Mouse (Mus musculus): ENCODE measurements around the gene Trhde. TPM values are rescaled to one million over a fixed set of nuclear protein-coding genes. Genes with fewer than 3 reads are reported as not detected.

Gene Trhde
- not detected in 2 replicates for total RNA-seq (2014; fragmentation: Nextera tagmentation)
- 0.05 and 0.06 TPM in 2 replicates for total RNA-seq (2017)
- not detected in 2 replicates for polyA plus RNA-seq (2012)

DNA sequence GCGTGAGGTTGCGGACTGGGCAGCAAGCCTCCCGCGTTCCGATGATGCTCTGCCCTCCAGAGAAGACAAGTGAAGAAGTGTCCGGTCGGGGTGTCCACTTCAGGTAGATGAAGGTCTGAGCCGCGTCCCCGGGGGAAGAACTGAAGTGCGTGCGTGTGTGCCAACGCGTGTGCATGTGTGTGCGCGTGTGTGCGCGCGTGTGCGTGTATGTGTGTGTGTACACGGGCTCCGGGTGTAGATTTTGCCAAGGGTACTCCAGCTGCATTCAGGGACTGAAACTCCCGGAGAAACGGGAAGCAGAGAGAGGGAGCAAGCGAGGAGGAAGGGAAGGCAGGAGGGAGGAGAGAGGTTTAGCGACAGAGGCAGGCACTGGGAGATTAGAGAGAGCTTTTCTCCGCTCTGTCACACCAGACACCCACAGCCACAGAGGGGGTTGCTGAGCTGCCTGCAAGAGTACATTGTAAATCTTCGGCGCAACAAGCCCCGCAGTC lies at the start of gene Trhde:
Gene Trhde (minus strand): TSS at position 147 of the 491 bp plus-strand sequence.
- DNase-seq (ENCODE audit: low spot score) (no peak), ATAC-seq (ENCODE audit: extremely low read depth, insufficient number of reproducible peaks, low FRiP score, poor library complexity, severe bottlenecking) (no peak)
- Histone ChIP-seq H3K4me1 (ENCODE audit: insufficient read depth, low read depth, low read length) (no peaks in the 10 kb centered on the region), H3K9me3 (replicated peaks) (peaks cover 46% of the 10 kb centered on the region), H3K36me3 (replicated peaks) (no peaks in the 10 kb centered on the region), H3K27me3 (ENCODE audit: insufficient read depth, low read length) (no peaks in the 10 kb centered on the region), H3K4me3 (ENCODE audit: low read depth, low read length) (peak within 1 kb of the TSS; percentile 22; the same call in 1 of the 2 replicates)
- TF ChIP-seq GATA1 (IDR thresholded peaks at IDR 0.05; ENCODE audit: borderline replicate concordance, low read length) (no peak), CTCF (IDR thresholded peaks at IDR 0.05; ENCODE audit: low read depth, low read length) (no peak), GATA2 (IDR thresholded peaks at IDR 0.05; ENCODE audit: borderline replicate concordance, low read depth, low read length) (no peak), POLR2AphosphoS5 (IDR thresholded peaks at IDR 0.05; ENCODE audit: insufficient replicate concordance, low read depth, low read length) (no peak), TAL1 (conservative IDR thresholded peaks at IDR 0.05; ENCODE audit: low read depth, low read length) (no peak)

GRCm38 (mm10) chr10:114841966-114842365 lies 39.9 kb upstream of the Trhde start:
- H3K9me3 ChIP-seq (replicated peaks) = peaks cover 28% of the 10 kb centered on the region
- ATAC-seq (ENCODE audit: extremely low read depth, insufficient number of reproducible peaks, low FRiP score, poor library complexity, severe bottlenecking) (no peak; the same call in 1 of the 2 replicates), DNase-seq (ENCODE audit: low spot score) (no peak)
- H3K27me3 ChIP-seq (ENCODE audit: insufficient read depth, low read length) = no peaks in the 10 kb centered on the region
- TF ChIP-seq GATA1 (IDR thresholded peaks at IDR 0.05; ENCODE audit: borderline replicate concordance, low read length) (no peak), POLR2AphosphoS5 (IDR thresholded peaks at IDR 0.05; ENCODE audit: insufficient replicate concordance, low read depth, low read length) (no peak)
- no peaks in the 10 kb centered on the region for H3K36me3 ChIP-seq (replicated peaks)
- H3K4me1 ChIP-seq (ENCODE audit: insufficient read depth, low read depth, low read length) = no peaks in the 10 kb centered on the region
- no peak overlapping the region for H3K4me3 ChIP-seq (ENCODE audit: low read depth, low read length)

DNA sequence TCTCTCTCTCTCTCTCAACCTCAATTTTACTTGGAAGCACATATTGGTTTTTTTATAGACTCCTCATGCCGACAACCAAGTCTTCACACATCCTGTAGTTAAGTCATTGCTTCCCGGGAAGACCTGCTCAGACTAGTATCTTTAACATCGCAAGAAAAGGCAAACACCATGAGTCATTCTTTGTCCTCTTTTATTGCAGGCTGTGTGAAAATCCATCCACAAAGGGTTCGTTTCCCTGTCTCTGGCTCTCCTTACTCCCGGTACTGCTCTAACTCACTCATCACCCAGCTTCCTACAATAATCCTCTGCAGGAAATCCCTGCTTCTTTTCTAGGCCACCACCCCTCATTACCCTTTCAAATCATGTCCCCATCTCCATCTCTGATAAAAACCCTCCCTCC lies 39.3 kb upstream of the Trhde start:
- Histone ChIP-seq H3K9me3 (replicated peaks) (peaks cover 27% of the 10 kb centered on the region), H3K4me3 (ENCODE audit: low read depth, low read length) (no peak overlapping the region), H3K4me1 (ENCODE audit: insufficient read depth, low read depth, low read length) (no peaks in the 10 kb centered on the region), H3K27me3 (ENCODE audit: insufficient read depth, low read length) (no peaks in the 10 kb centered on the region), H3K36me3 (replicated peaks) (no peaks in the 10 kb centered on the region)
- DNase-seq (ENCODE audit: low spot score) = no peak
- TF ChIP-seq GATA2 (IDR thresholded peaks at IDR 0.05; ENCODE audit: borderline replicate concordance, low read depth, low read length) (no peak), GATA1 (IDR thresholded peaks at IDR 0.05; ENCODE audit: borderline replicate concordance, low read length) (no peak), POLR2AphosphoS5 (IDR thresholded peaks at IDR 0.05; ENCODE audit: insufficient replicate concordance, low read depth, low read length) (no peak), CTCF (IDR thresholded peaks at IDR 0.05; ENCODE audit: low read depth, low read length) (no peak), TAL1 (conservative IDR thresholded peaks at IDR 0.05; ENCODE audit: low read depth, low read length) (no peak)
- ATAC-seq (ENCODE audit: extremely low read depth, insufficient number of reproducible peaks, low FRiP score, poor library complexity, severe bottlenecking) = no peak

DNA sequence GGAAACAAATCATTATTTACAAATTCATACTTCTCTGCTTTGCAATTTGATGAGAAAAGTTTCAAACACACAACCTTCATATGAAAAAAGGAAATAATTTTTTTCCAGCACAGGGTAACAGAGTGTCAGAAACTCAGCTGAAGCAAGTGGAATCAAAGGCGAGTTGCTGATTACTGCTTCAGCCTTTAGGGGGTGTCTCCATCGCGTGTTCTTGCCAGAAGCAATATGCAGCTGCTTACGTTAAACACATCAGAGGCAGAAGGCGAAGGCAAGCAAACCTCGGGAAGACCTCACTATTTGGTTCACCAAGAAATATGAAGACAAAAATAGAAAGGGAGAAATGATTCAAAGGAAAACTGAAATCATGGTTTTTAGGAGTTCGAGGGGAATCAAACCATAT lies 29.2 kb upstream of the Trhde start:
- ATAC-seq (ENCODE audit: extremely low read depth, insufficient number of reproducible peaks, low FRiP score, poor library complexity, severe bottlenecking) (no peak), DNase-seq (ENCODE audit: low spot score) (no peak)
- TF ChIP-seq TAL1 (conservative IDR thresholded peaks at IDR 0.05; ENCODE audit: low read depth, low read length) (no peak), GATA1 (IDR thresholded peaks at IDR 0.05; ENCODE audit: borderline replicate concordance, low read length) (no peak), GATA2 (IDR thresholded peaks at IDR 0.05; ENCODE audit: borderline replicate concordance, low read depth, low read length) (no peak), POLR2AphosphoS5 (IDR thresholded peaks at IDR 0.05; ENCODE audit: insufficient replicate concordance, low read depth, low read length) (no peak), CTCF (IDR thresholded peaks at IDR 0.05; ENCODE audit: low read depth, low read length) (no peak)
- H3K27me3 ChIP-seq (ENCODE audit: insufficient read depth, low read length) = no peaks in the 10 kb centered on the region
- H3K4me1 ChIP-seq (ENCODE audit: insufficient read depth, low read depth, low read length) = no peaks in the 10 kb centered on the region
- H3K9me3 ChIP-seq (replicated peaks) = peaks cover 11% of the 10 kb centered on the region
- no peaks in the 10 kb centered on the region for H3K36me3 ChIP-seq (replicated peaks)
- H3K4me3 ChIP-seq (ENCODE audit: low read depth, low read length) = no peak overlapping the region

DNA sequence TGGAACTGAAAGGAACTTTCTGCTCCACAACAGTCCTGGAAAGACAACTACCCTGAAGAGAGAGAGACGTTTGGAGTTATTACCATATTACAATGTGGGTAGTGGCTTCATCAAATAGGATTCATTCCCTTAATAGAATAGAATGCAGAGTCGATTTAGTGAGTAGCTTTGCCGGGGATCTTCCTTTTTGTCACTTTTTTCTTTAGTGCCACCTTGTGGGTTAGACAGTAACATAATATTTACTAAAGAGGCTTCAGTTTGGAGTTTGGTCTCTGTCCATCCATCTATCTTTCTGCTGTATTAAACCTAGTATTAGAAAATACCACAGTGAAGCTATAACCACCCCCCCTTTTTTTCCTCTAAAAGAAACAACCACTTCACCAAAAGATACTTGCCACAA lies 6.7 kb upstream of the Trhde start:
- H3K27me3 ChIP-seq (ENCODE audit: insufficient read depth, low read length) = no peaks in the 10 kb centered on the region
- TF ChIP-seq GATA1 (IDR thresholded peaks at IDR 0.05; ENCODE audit: borderline replicate concordance, low read length) (no peak), CTCF (IDR thresholded peaks at IDR 0.05; ENCODE audit: low read depth, low read length) (no peak), GATA2 (IDR thresholded peaks at IDR 0.05; ENCODE audit: borderline replicate concordance, low read depth, low read length) (no peak), TAL1 (conservative IDR thresholded peaks at IDR 0.05; ENCODE audit: low read depth, low read length) (no peak), POLR2AphosphoS5 (IDR thresholded peaks at IDR 0.05; ENCODE audit: insufficient replicate concordance, low read depth, low read length) (no peak)
- ATAC-seq (ENCODE audit: extremely low read depth, insufficient number of reproducible peaks, low FRiP score, poor library complexity, severe bottlenecking) = no peak
- no peak for DNase-seq (ENCODE audit: low spot score)
- H3K9me3 ChIP-seq (replicated peaks) = peaks cover 28% of the 10 kb centered on the region
- H3K4me1 ChIP-seq (ENCODE audit: insufficient read depth, low read depth, low read length) = no peaks in the 10 kb centered on the region
- H3K4me3 ChIP-seq (ENCODE audit: low read depth, low read length) = no peak overlapping the region
- H3K36me3 ChIP-seq (replicated peaks) = no peaks in the 10 kb centered on the region

DNA sequence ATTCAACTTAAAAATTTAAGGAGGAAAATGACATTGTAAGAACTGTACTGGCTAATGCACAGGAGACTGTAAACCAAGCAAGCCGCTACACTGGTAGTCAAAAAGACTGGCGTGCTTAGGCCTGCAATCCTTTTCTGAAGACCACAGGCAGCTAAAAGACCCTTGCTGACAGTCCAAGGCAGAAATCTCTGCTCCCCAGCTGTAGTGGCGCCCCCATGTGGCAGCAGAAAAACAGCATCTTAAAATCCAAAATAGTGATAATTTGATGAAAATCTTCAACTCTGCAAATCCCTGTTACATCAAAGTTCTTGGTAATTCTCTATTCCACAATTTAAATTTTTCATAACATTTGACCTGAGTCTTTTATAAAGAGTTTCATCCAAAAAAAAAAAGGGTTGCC lies 3.8 kb upstream of the Trhde start:
- Histone ChIP-seq H3K4me1 (ENCODE audit: insufficient read depth, low read depth, low read length) (no peaks in the 10 kb centered on the region), H3K27me3 (ENCODE audit: insufficient read depth, low read length) (no peaks in the 10 kb centered on the region), H3K36me3 (replicated peaks) (no peaks in the 10 kb centered on the region), H3K9me3 (replicated peaks) (peaks cover 35% of the 10 kb centered on the region), H3K4me3 (ENCODE audit: low read depth, low read length) (no peak overlapping the region)
- ATAC-seq (ENCODE audit: extremely low read depth, insufficient number of reproducible peaks, low FRiP score, poor library complexity, severe bottlenecking) (no peak), DNase-seq (ENCODE audit: low spot score) (no peak)
- TF ChIP-seq POLR2AphosphoS5 (IDR thresholded peaks at IDR 0.05; ENCODE audit: insufficient replicate concordance, low read depth, low read length) (no peak), GATA1 (IDR thresholded peaks at IDR 0.05; ENCODE audit: borderline replicate concordance, low read length) (no peak), GATA2 (IDR thresholded peaks at IDR 0.05; ENCODE audit: borderline replicate concordance, low read depth, low read length) (no peak), TAL1 (conservative IDR thresholded peaks at IDR 0.05; ENCODE audit: low read depth, low read length) (no peak), CTCF (IDR thresholded peaks at IDR 0.05; ENCODE audit: low read depth, low read length) (no peak)

All from G1E (cell line).